Mouse (Mus musculus): ENCODE measurements around the gene Tas1r1. TPM values are rescaled to one million over a fixed set of nuclear protein-coding genes. Genes with fewer than 3 reads are reported as not detected.

Tas1r1 gene
- polyA plus RNA-seq, 1 experiment from 2014 or later = 1.5 TPM

DNA sequence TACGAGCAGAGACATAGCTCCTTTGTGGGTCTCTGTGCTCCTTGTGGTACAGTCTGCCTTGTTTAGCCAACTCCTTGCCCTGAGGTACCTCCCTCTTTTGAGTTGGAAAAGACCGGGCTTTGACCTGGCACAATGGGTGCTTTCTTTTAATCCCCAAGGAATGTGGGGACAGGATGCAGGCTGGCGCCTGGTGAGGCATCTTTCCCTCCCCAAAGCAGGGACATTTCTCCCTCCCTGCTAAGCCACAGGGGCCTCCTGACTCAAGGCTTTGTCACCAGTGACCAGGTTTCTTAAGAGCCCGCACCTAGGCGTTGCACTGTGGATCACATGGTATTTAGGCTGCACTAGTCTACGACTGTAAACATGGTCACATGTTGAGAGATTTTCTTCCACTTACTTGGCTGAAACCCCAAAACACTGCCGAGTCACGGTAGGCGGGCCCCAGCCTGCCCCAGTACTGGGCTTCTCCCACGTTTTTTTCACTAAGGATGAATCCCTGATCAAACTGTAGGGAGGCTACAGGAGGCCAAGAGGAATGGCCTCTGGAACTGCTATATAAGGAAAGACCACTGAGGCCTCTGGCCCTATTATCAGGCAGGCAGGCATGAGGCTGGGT lies 28.2 kb downstream of the Tas1r1 start:
- ATAC-seq (ENCODE audit: low read depth) = peak; percentile 36
- H3K27me3 ChIP-seq (replicated peaks; ENCODE audit: control insufficient read depth, insufficient read depth, low read length) = no peaks in the 10 kb centered on the region
- 1% methylated on average over 10 of the region's 10 CpGs for WGBS

DNA sequence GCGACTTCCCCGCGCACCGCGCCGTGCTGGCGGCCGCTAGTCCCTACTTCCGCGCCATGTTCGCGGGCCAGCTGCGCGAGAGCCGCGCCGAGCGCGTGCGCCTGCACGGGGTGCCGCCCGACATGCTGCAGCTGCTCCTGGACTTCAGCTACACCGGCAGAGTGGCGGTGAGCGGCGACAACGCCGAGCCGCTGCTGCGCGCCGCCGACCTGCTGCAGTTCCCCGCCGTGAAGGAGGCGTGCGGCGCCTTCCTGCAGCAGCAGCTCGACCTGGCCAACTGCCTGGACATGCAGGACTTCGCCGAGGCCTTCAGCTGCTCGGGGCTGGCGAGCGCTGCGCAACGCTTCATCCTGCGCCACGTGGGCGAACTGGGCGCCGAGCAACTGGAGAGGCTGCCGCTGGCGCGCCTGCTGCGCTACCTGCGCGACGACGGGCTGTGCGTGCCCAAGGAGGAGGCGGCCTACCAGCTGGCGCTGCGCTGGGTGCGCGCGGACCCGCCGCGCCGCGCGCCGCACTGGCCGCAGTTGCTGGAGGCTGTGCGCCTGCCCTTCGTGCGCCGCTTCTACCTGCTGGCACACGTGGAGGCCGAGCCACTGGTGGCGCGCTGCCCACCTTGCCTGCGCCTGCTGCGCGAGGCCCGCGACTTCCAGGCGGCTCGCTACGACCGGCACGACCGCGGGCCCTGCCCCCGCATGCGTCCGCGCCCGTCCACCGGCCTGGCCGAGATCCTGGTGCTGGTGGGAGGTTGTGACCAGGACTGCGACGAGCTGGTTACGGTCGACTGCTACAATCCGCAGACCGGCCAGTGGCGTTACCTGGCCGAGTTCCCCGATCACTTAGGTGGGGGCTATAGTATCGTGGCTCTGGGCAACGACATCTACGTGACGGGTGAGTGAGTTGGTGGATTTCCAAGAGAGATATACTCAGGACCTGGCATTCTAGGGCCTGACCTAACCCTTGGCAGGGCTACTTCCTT lies 29.0 kb downstream of the Tas1r1 start:
- Histone ChIP-seq H3K4me3 (ENCODE audit: low read depth, low read length) (peak overlapping the region; percentile 71), H3K9me3 (ENCODE audit: control insufficient read depth, low read length) (no peaks in the 10 kb centered on the region), H3K9ac (ENCODE audit: low read depth, low read length) (peak overlapping the region; percentile 71), H3K4me1 (ENCODE audit: control insufficient read depth, insufficient read depth, low read length) (peaks cover 23% of the 10 kb centered on the region), H3K27me3 (replicated peaks; ENCODE audit: control insufficient read depth, insufficient read depth, low read length) (no peaks in the 10 kb centered on the region), H3K4me2 (ENCODE audit: low read depth, low read length) (peak overlapping the region; percentile 99), H3K27ac (replicated peaks; ENCODE audit: low read depth, low read length) (peak overlapping the region; percentile 90), H3K36me3 (ENCODE audit: control insufficient read depth, insufficient read depth, low read length) (peaks cover 11% of the 10 kb centered on the region)
- DNase-seq (ENCODE audit: low spot score) (peak; percentile 60), ATAC-seq (ENCODE audit: low read depth) (peak; percentile 76)
- WGBS = 0% methylated on average over 52 of the region's 115 CpGs

More for the DNA sequence above, 28.2 kb downstream of the Tas1r1 start:
- H3K4me1 ChIP-seq (ENCODE audit: control insufficient read depth, insufficient read depth, low read length) = peaks cover 23% of the 10 kb centered on the region
- peak overlapping the region; percentile 99 for H3K4me2 ChIP-seq (ENCODE audit: low read depth, low read length)
- H3K27ac ChIP-seq (replicated peaks; ENCODE audit: low read depth, low read length) = peak overlapping the region; percentile 90
- peaks cover 20% of the 10 kb centered on the region for H3K36me3 ChIP-seq (ENCODE audit: control insufficient read depth, insufficient read depth, low read length)
- H3K9ac ChIP-seq (ENCODE audit: low read depth, low read length) = peak overlapping the region; percentile 71
- H3K9me3 ChIP-seq (ENCODE audit: control insufficient read depth, low read length) = no peaks in the 10 kb centered on the region
- peak overlapping the region; percentile 71 for H3K4me3 ChIP-seq (ENCODE audit: low read depth, low read length)
- DNase-seq (ENCODE audit: low spot score) = peak; percentile 88

DNA sequence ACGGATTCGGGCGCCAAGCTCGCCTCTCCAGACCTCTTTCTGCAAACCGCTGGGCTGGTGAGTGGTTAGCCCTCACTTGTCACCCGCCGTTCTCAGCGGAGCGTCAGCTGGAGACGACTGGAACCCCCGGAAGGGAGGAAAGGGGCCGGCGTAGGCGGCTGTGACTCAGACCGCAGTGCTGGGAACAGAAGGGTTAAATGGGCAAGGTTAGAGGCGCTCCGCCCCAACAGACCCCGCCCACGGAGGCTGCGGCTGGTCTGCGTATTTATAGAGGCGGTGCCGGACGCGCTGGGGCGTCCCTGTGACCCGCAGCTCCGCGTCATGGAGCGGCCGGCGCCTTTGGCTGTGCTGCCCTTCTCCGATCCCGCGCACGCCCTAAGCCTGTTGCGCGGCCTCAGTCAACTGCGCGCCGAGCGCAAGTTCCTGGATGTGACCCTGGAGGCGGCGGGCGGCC lies 29.7 kb downstream of the Tas1r1 start, which contains the start of gene Klhl21:
Gene Klhl21, plus strand, starts transcription at position 182 of the 454 bp plus-strand sequence.
- peak within 1 kb of the TSS; percentile 90 for H3K27ac ChIP-seq (replicated peaks; ENCODE audit: low read depth, low read length)
- peak within 1 kb of the TSS; percentile 99 for H3K4me2 ChIP-seq (ENCODE audit: low read depth, low read length)
- peak within 1 kb of the TSS; percentile 71 for H3K9ac ChIP-seq (ENCODE audit: low read depth, low read length)
- H3K36me3 ChIP-seq (ENCODE audit: control insufficient read depth, insufficient read depth, low read length) = peaks cover 8% of the 10 kb centered on the region
- H3K27me3 ChIP-seq (replicated peaks; ENCODE audit: control insufficient read depth, insufficient read depth, low read length) = no peaks in the 10 kb centered on the region
- H3K9me3 ChIP-seq (ENCODE audit: control insufficient read depth, low read length) = no peaks in the 10 kb centered on the region
- DNase-seq (ENCODE audit: low spot score) = peak; percentile 98
- H3K4me1 ChIP-seq (ENCODE audit: control insufficient read depth, insufficient read depth, low read length) = peaks cover 23% of the 10 kb centered on the region
- WGBS = under 1% methylated on average over 40 of the region's 45 CpGs
- peak within 1 kb of the TSS; percentile 71 for H3K4me3 ChIP-seq (ENCODE audit: low read depth, low read length)
- peak; percentile 90 for ATAC-seq (ENCODE audit: low read depth)

DNA sequence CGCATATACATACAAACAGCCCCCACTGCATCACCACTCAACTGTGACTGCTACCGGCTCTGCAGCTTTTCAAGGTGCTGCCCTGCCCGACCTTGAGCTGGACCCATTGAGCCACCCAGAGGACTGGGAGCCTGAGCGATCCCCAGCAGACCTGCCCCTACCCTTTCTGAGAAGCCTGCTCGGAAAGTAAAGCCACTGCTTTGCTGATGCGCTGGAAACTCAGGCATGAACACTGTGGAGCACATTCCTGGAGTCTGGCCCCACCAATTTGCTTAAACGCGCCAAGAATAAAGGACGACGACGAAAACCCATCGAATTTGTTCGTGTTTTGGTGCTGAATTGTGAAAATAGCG lies 30.2 kb downstream of the Tas1r1 start:
- peak overlapping the region; percentile 71; the same call in 1 of the 2 replicates for H3K9ac ChIP-seq (ENCODE audit: low read depth, low read length)
- peaks cover 23% of the 10 kb centered on the region for H3K4me1 ChIP-seq (ENCODE audit: control insufficient read depth, insufficient read depth, low read length)
- 2% methylated on average over 14 of the region's 14 CpGs for WGBS
- H3K4me3 ChIP-seq (ENCODE audit: low read depth, low read length) = peak overlapping the region; percentile 71
- no peaks in the 10 kb centered on the region for H3K27me3 ChIP-seq (replicated peaks; ENCODE audit: control insufficient read depth, insufficient read depth, low read length)
- peak overlapping the region; percentile 99 for H3K4me2 ChIP-seq (ENCODE audit: low read depth, low read length)
- DNase-seq (ENCODE audit: low spot score) (no peak), ATAC-seq (ENCODE audit: low read depth) (no peak)
- no peaks in the 10 kb centered on the region for H3K9me3 ChIP-seq (ENCODE audit: control insufficient read depth, low read length)
- H3K27ac ChIP-seq (replicated peaks; ENCODE audit: low read depth, low read length) = peak overlapping the region; percentile 90
- peaks cover 8% of the 10 kb centered on the region for H3K36me3 ChIP-seq (ENCODE audit: control insufficient read depth, insufficient read depth, low read length)

DNA sequence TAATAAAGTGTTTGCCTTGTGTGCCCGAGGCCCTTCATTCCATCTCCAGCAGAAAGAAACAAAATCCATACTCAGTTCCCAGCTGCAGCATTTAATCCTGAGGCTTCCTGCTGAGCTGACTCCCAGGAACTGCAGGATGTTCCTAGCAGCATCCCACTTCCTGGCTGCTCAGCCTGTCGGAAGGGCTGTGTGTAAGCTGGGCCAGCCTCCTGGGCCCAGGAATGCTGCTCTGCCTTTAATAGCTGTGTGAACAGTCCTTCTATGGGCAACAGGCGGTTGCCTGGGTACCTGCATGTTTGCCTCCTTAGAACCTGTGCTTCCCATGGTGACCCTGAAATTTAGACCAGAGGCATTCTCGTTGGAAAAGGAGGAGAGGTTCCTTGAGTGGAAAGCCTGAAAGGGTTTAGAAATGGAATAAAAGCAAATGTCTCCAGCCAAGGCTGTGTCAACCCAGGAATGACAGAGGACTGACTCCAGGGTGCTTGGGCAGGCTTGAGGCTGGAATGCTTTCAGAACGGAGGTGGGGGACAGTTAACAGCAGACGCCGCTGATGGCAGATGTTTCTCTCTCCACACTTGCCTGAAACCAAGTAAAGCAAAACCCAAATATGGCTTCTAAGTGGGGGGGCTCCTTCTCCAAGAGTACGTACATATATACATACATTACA lies 30.8 kb downstream of the Tas1r1 start:
- Histone ChIP-seq H3K9me3 (ENCODE audit: control insufficient read depth, low read length) (no peaks in the 10 kb centered on the region), H3K27ac (replicated peaks; ENCODE audit: low read depth, low read length) (peak overlapping the region; percentile 90; the same call in 1 of the 2 replicates), H3K4me3 (ENCODE audit: low read depth, low read length) (peak overlapping the region; percentile 71), H3K9ac (ENCODE audit: low read depth, low read length) (peak overlapping the region; percentile 71; the same call in 1 of the 2 replicates), H3K4me2 (ENCODE audit: low read depth, low read length) (peak overlapping the region; percentile 99), H3K27me3 (replicated peaks; ENCODE audit: control insufficient read depth, insufficient read depth, low read length) (no peaks in the 10 kb centered on the region), H3K36me3 (ENCODE audit: control insufficient read depth, insufficient read depth, low read length) (peaks cover 8% of the 10 kb centered on the region), H3K4me1 (ENCODE audit: control insufficient read depth, insufficient read depth, low read length) (peaks cover 23% of the 10 kb centered on the region)
- DNase-seq (ENCODE audit: low spot score) (peak; percentile 60), ATAC-seq (ENCODE audit: low read depth) (no peak)
- 8% methylated on average over 8 of the region's 8 CpGs for WGBS

DNA sequence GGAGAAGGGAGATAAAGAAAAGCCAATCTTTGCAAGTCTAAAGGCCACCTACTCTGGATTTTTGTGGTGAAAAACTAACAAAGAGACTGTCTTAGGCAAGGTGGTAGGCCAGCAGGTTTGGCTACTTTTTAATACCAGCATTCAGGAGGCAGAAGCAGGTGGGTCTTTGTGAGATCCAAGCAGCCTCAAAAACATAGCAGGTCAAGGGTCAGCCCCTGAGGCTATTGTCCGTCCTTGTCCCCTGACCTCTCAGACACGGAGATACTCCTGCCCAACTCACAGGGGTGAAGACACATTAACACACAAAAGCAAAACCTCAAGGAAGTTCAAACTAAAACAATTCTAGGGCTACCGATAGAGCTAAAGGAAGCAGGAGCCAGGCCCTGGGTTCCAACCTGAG lies 31.6 kb downstream of the Tas1r1 start:
- 24% methylated on average over 3 of the region's 3 CpGs for WGBS
- peaks cover 23% of the 10 kb centered on the region for H3K4me1 ChIP-seq (ENCODE audit: control insufficient read depth, insufficient read depth, low read length)
- no peak overlapping the region for H3K9ac ChIP-seq (ENCODE audit: low read depth, low read length)
- no peak overlapping the region for H3K4me2 ChIP-seq (ENCODE audit: low read depth, low read length)
- H3K36me3 ChIP-seq (ENCODE audit: control insufficient read depth, insufficient read depth, low read length) = no peaks in the 10 kb centered on the region
- no peaks in the 10 kb centered on the region for H3K27me3 ChIP-seq (replicated peaks; ENCODE audit: control insufficient read depth, insufficient read depth, low read length)
- H3K27ac ChIP-seq (replicated peaks; ENCODE audit: low read depth, low read length) = no peak overlapping the region
- DNase-seq (ENCODE audit: low spot score) = no peak
- no peaks in the 10 kb centered on the region for H3K9me3 ChIP-seq (ENCODE audit: control insufficient read depth, low read length)
- ATAC-seq (ENCODE audit: low read depth) = no peak
- no peak overlapping the region for H3K4me3 ChIP-seq (ENCODE audit: low read depth, low read length)

DNA sequence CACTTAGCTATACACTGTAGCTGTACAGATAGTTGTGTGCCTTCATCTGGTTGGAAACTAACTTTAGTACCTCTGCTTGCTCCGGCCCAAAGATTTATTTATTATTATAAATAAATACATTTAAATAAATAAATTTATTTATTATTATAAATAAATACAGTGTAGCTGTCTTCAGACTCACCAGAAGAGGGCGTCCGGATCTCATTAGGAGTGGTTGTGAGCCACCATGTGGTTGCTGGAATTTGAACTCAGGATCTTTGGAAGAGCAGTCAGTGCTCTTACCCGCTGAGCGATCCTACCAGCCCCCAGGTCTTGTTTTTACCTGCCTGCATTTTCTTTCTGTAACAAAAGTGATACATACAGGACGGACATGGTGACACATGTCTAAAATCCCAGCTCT lies 32.2 kb downstream of the Tas1r1 start:
- H3K4me1 ChIP-seq (ENCODE audit: control insufficient read depth, insufficient read depth, low read length) = peaks cover 23% of the 10 kb centered on the region

DNA sequence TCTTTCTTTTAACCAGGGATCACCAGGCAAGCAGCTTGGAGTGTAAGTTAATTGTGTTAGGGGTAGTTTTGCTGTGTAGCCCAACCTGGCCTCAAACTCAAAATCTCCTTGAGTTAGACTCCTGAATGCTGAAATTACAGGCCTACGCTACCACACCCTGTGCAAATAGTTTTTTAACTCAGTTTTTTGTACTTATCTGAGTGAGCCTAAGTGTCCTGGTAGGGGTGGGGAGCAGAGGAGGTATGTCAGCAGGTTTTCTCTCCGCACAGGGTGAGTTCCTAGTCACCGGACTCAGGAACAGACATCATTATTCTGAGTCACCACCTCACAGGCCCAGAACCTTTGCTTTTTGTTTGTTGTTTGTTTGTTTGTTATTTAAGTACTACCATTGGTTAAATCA lies 36.3 kb downstream of the Tas1r1 start:
- H3K9me3 ChIP-seq (ENCODE audit: control insufficient read depth, low read length) = no peaks in the 10 kb centered on the region
- peaks cover 7% of the 10 kb centered on the region; the same call in 1 of the 2 replicates for H3K4me1 ChIP-seq (ENCODE audit: control insufficient read depth, insufficient read depth, low read length)
- no peak overlapping the region for H3K9ac ChIP-seq (ENCODE audit: low read depth, low read length)
- no peak overlapping the region for H3K4me3 ChIP-seq (ENCODE audit: low read depth, low read length)
- no peak for DNase-seq (ENCODE audit: low spot score)
- no peak for ATAC-seq (ENCODE audit: low read depth)
- no peak overlapping the region for H3K27ac ChIP-seq (replicated peaks; ENCODE audit: low read depth, low read length)
- H3K4me2 ChIP-seq (ENCODE audit: low read depth, low read length) = no peak overlapping the region
- WGBS = 90% methylated on average over 3 of the region's 3 CpGs
- H3K36me3 ChIP-seq (ENCODE audit: control insufficient read depth, insufficient read depth, low read length) = no peaks in the 10 kb centered on the region
- H3K27me3 ChIP-seq (replicated peaks; ENCODE audit: control insufficient read depth, insufficient read depth, low read length) = no peaks in the 10 kb centered on the region

More for the DNA sequence above, 32.2 kb downstream of the Tas1r1 start:
- Histone ChIP-seq H3K9me3 (ENCODE audit: control insufficient read depth, low read length) (no peaks in the 10 kb centered on the region), H3K27ac (replicated peaks; ENCODE audit: low read depth, low read length) (no peak overlapping the region), H3K27me3 (replicated peaks; ENCODE audit: control insufficient read depth, insufficient read depth, low read length) (no peaks in the 10 kb centered on the region), H3K4me2 (ENCODE audit: low read depth, low read length) (no peak overlapping the region), H3K4me3 (ENCODE audit: low read depth, low read length) (no peak overlapping the region), H3K36me3 (ENCODE audit: control insufficient read depth, insufficient read depth, low read length) (no peaks in the 10 kb centered on the region), H3K9ac (ENCODE audit: low read depth, low read length) (no peak overlapping the region)
- 78% methylated on average over 6 of the region's 6 CpGs for WGBS
- DNase-seq (ENCODE audit: low spot score) = no peak
- ATAC-seq (ENCODE audit: low read depth) = no peak

Data from embryonic facial prominence, embryonic 14.5 days (tissue).